Mouse (Mus musculus): Measurements from ENCODE around the gene Masp2.

DNA sequence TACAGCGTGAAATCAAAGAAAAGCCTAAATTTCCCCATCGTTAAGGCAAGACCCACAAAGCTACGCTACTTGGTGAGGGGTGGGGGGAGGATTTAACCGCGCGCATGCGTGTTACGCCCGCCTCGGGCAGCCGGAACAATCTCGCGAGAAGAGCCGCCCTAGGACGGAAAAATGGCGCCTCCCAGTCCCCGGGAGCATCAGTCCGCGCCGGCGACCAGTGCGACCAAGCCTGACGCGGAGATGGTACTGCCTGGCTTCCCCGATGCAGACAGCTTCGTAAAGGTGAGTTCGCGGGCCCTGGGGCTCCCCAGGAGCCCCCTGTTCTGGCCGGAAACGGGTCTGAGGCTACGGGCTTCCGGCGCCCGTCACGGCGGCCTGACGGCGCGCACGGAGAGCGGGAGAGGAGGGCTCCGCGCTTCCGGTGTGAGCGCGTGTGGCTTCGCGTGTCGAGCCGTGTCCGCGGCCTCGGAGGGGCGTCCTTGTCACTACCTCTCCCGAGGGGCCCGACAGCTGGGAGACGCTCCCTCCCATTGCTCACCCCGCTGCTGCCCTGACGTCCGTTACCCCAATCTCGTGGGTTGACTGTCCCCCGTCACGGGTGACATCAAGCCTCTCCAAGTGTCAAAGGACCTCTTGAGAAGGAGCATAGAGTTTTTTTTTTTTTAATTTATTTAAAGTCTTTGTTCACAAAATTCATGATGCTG is 43.9 kb upstream of the Masp2 start, which contains the start of gene Exosc10:
- TF ChIP-seq CTCF (IDR thresholded peaks at IDR 0.05; ENCODE audit: borderline replicate concordance, extremely low read depth, insufficient read depth, insufficient read length) (no peak), POLR2A (IDR thresholded peaks at IDR 0.05; ENCODE audit: borderline replicate concordance, extremely low read depth, insufficient read depth, insufficient read length, poor library complexity, severe bottlenecking) (peak; percentile 34; the same call in 1 of the 2 replicates)

Measured in brain, embryonic 14.5 days (tissue).